Mouse (Mus musculus) embryonic facial prominence, embryonic 13.5 days (tissue): ENCODE measurements around the gene Ptpn14. TPM values are rescaled to one million over a fixed set of nuclear protein-coding genes. Genes with fewer than 3 reads are reported as not detected.

ENCODE experiments used
- ATAC-seq: fragments of 200-750 bp; cut with Nextera tagmentation; 2 replicates; pipeline ENCODE4 v1.8.0; 2017; ENCODE audit warnings: low read depth; ENCODE audit not compliant: insufficient number of reproducible peaks, insufficient read depth, low FRiP score, low TSS enrichment
- H3K27ac ChIP-seq: fragments of 300-500 bp; sonication (generic); 2 replicates; pipeline ENCODE4 v1.5.1; 2015; ENCODE audit warnings: moderate library complexity, mild to moderate bottlenecking, inconsistent platforms
- H3K27me3 ChIP-seq: fragments of 300-500 bp; sonication (generic); 2 replicates; pipeline ENCODE4 v1.6.1; 2015; ENCODE audit warnings: mild to moderate bottlenecking, inconsistent platforms
- H3K36me3 ChIP-seq: fragments of 300-500 bp; sonication (generic); 2 replicates; pipeline ENCODE4 v1.6.1; 2015; ENCODE audit warnings: mild to moderate bottlenecking, inconsistent platforms
- H3K4me1 ChIP-seq: fragments of 300-500 bp; sonication (generic); 2 replicates; pipeline ENCODE4 v1.6.1; 2015; ENCODE audit warnings: inconsistent platforms
- H3K4me2 ChIP-seq: fragments of 300-500 bp; sonication (generic); 2 replicates; pipeline ENCODE4 v1.6.1; 2015; ENCODE audit warnings: moderate library complexity, mild to moderate bottlenecking, inconsistent platforms
- H3K4me3 ChIP-seq: fragments of 300-500 bp; sonication (generic); 2 replicates; pipeline ENCODE4 v1.5.1; 2015; ENCODE audit warnings: mild to moderate bottlenecking, inconsistent platforms
- H3K9ac ChIP-seq: fragments of 300-500 bp; sonication (generic); 2 replicates; pipeline ENCODE4 v1.6.1; 2015; ENCODE audit warnings: mild to moderate bottlenecking, inconsistent platforms
- H3K9me3 ChIP-seq: fragments of 300-500 bp; sonication (generic); 2 replicates; pipeline ENCODE4 v1.6.1; 2016; ENCODE audit warnings: inconsistent platforms
- WGBS: fragments of 180-500 bp; shearing (Covaris S2); methylation state at CpG from one replicate; pipeline ENCODE4 v1.1.7; 2015; ENCODE audit warnings: mixed read lengths; 5-methylcytosine and 5-hydroxymethylcytosine counted together
- polyA plus RNA-seq: library from polyadenylated mRNA; unstranded; fragments of >200 nt; fragmentation: Nextera tagmentation; extraction: Ambion mirVana; gene quantifications from 2 replicates; pipeline ENCODE4 v1.2.1, GENCODE M21; 2015

The Ptpn14 gene
- polyA plus RNA-seq, 1 experiment from 2014 or later = 14.0 TPM

GRCm38 (mm10) chr1:189887518-189887917, 159.4 kb downstream of the Ptpn14 start:
- ATAC-seq = no peak
- Histone ChIP-seq H3K9ac (no peak overlapping the region), H3K9me3 (no peaks in the 10 kb centered on the region), H3K4me1 (peaks cover 17% of the 10 kb centered on the region; the same call in 1 of the 2 replicates), H3K4me2 (no peak overlapping the region), H3K27ac (no peak overlapping the region), H3K27me3 (no peaks in the 10 kb centered on the region), H3K4me3 (no peak overlapping the region), H3K36me3 (peaks cover 34% of the 10 kb centered on the region)
- WGBS = 27% methylated on average over 7 of the region's 7 CpGs

GRCm38 (mm10) chr1:189888749-189889148, 160.7 kb downstream of the Ptpn14 start:
- ATAC-seq = no peak

GRCm38 (mm10) chr1:189894191-189894590, 166.1 kb downstream of the Ptpn14 start:
- Histone ChIP-seq H3K9ac (no peak overlapping the region), H3K27ac (no peak overlapping the region), H3K4me2 (no peak overlapping the region), H3K27me3 (no peaks in the 10 kb centered on the region), H3K4me1 (peaks cover 8% of the 10 kb centered on the region; the same call in 1 of the 2 replicates), H3K36me3 (peaks cover 53% of the 10 kb centered on the region), H3K4me3 (no peak overlapping the region), H3K9me3 (no peaks in the 10 kb centered on the region)
- 82% methylated on average over 9 of the region's 9 CpGs for WGBS
- ATAC-seq = no peak

More at GRCm38 (mm10) chr1:189888749-189889148, 160.7 kb downstream of the Ptpn14 start:
- Histone ChIP-seq H3K27ac (no peak overlapping the region), H3K4me3 (no peak overlapping the region), H3K4me2 (no peak overlapping the region), H3K9ac (no peak overlapping the region), H3K36me3 (peaks cover 37% of the 10 kb centered on the region), H3K27me3 (no peaks in the 10 kb centered on the region), H3K9me3 (no peaks in the 10 kb centered on the region), H3K4me1 (peaks cover 11% of the 10 kb centered on the region; the same call in 1 of the 2 replicates)
- WGBS = 52% methylated on average over 10 of the region's 10 CpGs

- Histone ChIP-seq H3K9ac (no peak overlapping the region), H3K4me2 (no peak overlapping the region), H3K27me3 (no peaks in the 10 kb centered on the region), H3K4me1 (0 out of 2 replicates have a peak, but pooled peaks cover 9% of the 10 kb centered on the region), H3K36me3 (peaks cover 58% of the 10 kb centered on the region), H3K27ac (no peak overlapping the region), H3K4me3 (no peak overlapping the region), H3K9me3 (no peaks in the 10 kb centered on the region)
- no peak for ATAC-seq
- WGBS = 66% methylated on average over 9 of the region's 9 CpGs
Observed at GRCm38 (mm10) chr1:189897861-189898260, 169.8 kb downstream of the Ptpn14 start.

- Histone ChIP-seq H3K4me2 (no peak overlapping the region), H3K4me1 (0 out of 2 replicates have a peak, but pooled peaks cover 9% of the 10 kb centered on the region), H3K4me3 (no peak overlapping the region), H3K9ac (peak overlapping the region; percentile 4; the same call in 1 of the 2 replicates), H3K27me3 (no peaks in the 10 kb centered on the region), H3K36me3 (peaks cover 54% of the 10 kb centered on the region), H3K9me3 (no peaks in the 10 kb centered on the region), H3K27ac (no peak overlapping the region)
- no peak for ATAC-seq
- 67% methylated on average over 13 of the region's 13 CpGs for WGBS
Observed at GRCm38 (mm10) chr1:189898708-189899107, 170.6 kb downstream of the Ptpn14 start.

- Histone ChIP-seq H3K4me1 (0 out of 2 replicates have a peak, but pooled peaks cover 9% of the 10 kb centered on the region), H3K4me3 (no peak overlapping the region), H3K9me3 (no peaks in the 10 kb centered on the region), H3K27ac (no peak overlapping the region), H3K4me2 (no peak overlapping the region), H3K9ac (no peak overlapping the region), H3K27me3 (no peaks in the 10 kb centered on the region), H3K36me3 (peaks cover 50% of the 10 kb centered on the region)
- 94% methylated on average over 6 of the region's 6 CpGs for WGBS
- no peak for ATAC-seq
Observed at GRCm38 (mm10) chr1:189899526-189899925, 171.5 kb downstream of the Ptpn14 start.

GRCm38 (mm10) chr1:189902413-189902812, 174.3 kb downstream of the Ptpn14 start:
- no peak overlapping the region for H3K9ac ChIP-seq
- H3K36me3 ChIP-seq = peaks cover 28% of the 10 kb centered on the region
- no peak overlapping the region for H3K4me3 ChIP-seq
- H3K27ac ChIP-seq = no peak overlapping the region
- H3K4me1 ChIP-seq = 0 out of 2 replicates have a peak, but pooled peaks cover 9% of the 10 kb centered on the region
- no peaks in the 10 kb centered on the region for H3K9me3 ChIP-seq
- no peaks in the 10 kb centered on the region for H3K27me3 ChIP-seq
- no peak for ATAC-seq
- 79% methylated on average over 9 of the region's 9 CpGs for WGBS
- H3K4me2 ChIP-seq = no peak overlapping the region

GRCm38 (mm10) chr1:189903169-189903568, 175.1 kb downstream of the Ptpn14 start:
- H3K9ac ChIP-seq = no peak overlapping the region
- WGBS = 87% methylated on average over 11 of the region's 11 CpGs
- H3K27ac ChIP-seq = no peak overlapping the region
- ATAC-seq = no peak
- H3K4me3 ChIP-seq = no peak overlapping the region
- peaks cover 26% of the 10 kb centered on the region for H3K36me3 ChIP-seq
- H3K4me2 ChIP-seq = no peak overlapping the region
- 0 out of 2 replicates have a peak, but pooled peaks cover 9% of the 10 kb centered on the region for H3K4me1 ChIP-seq
- H3K27me3 ChIP-seq = no peaks in the 10 kb centered on the region
- no peaks in the 10 kb centered on the region for H3K9me3 ChIP-seq

- no peak overlapping the region for H3K27ac ChIP-seq
- no peak overlapping the region for H3K4me3 ChIP-seq
- no peak overlapping the region for H3K4me2 ChIP-seq
- no peak for ATAC-seq
- H3K9ac ChIP-seq = no peak overlapping the region
- no peaks in the 10 kb centered on the region for H3K27me3 ChIP-seq
- H3K9me3 ChIP-seq = no peaks in the 10 kb centered on the region
- H3K36me3 ChIP-seq = peaks cover 18% of the 10 kb centered on the region
- peaks cover 15% of the 10 kb centered on the region; the same call in 1 of the 2 replicates for H3K4me1 ChIP-seq
- WGBS = 71% methylated on average over 13 of the region's 13 CpGs
Observed at GRCm38 (mm10) chr1:189910685-189911345, 182.7 kb downstream of the Ptpn14 start.

- no peak for ATAC-seq
- Histone ChIP-seq H3K9ac (no peak overlapping the region), H3K4me2 (no peak overlapping the region), H3K9me3 (no peaks in the 10 kb centered on the region), H3K4me1 (peaks cover 30% of the 10 kb centered on the region), H3K27ac (no peak overlapping the region), H3K27me3 (no peaks in the 10 kb centered on the region), H3K36me3 (peaks cover 16% of the 10 kb centered on the region), H3K4me3 (no peak overlapping the region)
- WGBS = 85% methylated on average over 21 of the region's 21 CpGs
Observed at GRCm38 (mm10) chr1:189913093-189913760, 185.2 kb downstream of the Ptpn14 start.

GRCm38 (mm10) chr1:189916422-189917125, 188.5 kb downstream of the Ptpn14 start:
- Histone ChIP-seq H3K4me2 (no peak overlapping the region), H3K9ac (no peak overlapping the region), H3K27me3 (no peaks in the 10 kb centered on the region), H3K4me3 (no peak overlapping the region), H3K27ac (no peak overlapping the region), H3K4me1 (peaks cover 47% of the 10 kb centered on the region), H3K36me3 (peaks cover 5% of the 10 kb centered on the region), H3K9me3 (no peaks in the 10 kb centered on the region)
- ATAC-seq = no peak
- 62% methylated on average over 10 of the region's 10 CpGs for WGBS
